Mouse (Mus musculus) midbrain, embryonic 10.5 days (tissue): ENCODE data around the gene Serpina3c. TPM values are rescaled to one million over a fixed set of nuclear protein-coding genes. Genes with fewer than 3 reads are reported as not detected.

ENCODE experiments used
- DNase-seq: peaks from one replicate; pipeline ENCODE4 v3.0.0-alpha.2; 2017; ENCODE audit warnings: low spot score
- H3K27ac ChIP-seq: fragments of 300-500 bp; sonication (generic); replicated peaks from 2 replicates; pipeline ENCODE4 v1.5.1; 2016; ENCODE audit warnings: mild to moderate bottlenecking
- H3K27me3 ChIP-seq: fragments of 300-500 bp; sonication (generic); 2 replicates; pipeline ENCODE4 v1.6.1; 2016; ENCODE audit warnings: low read depth, mild to moderate bottlenecking; ENCODE audit not compliant: poor library complexity, severe bottlenecking
- H3K36me3 ChIP-seq: fragments of 300-500 bp; sonication (generic); 2 replicates; pipeline ENCODE4 v1.6.1; 2016; ENCODE audit warnings: mild to moderate bottlenecking, moderate library complexity
- H3K4me1 ChIP-seq: fragments of 300-500 bp; sonication (generic); 2 replicates; pipeline ENCODE4 v1.6.1; 2016
- H3K4me3 ChIP-seq: fragments of 300-500 bp; sonication (generic); 2 replicates; pipeline ENCODE4 v1.5.1; 2016; ENCODE audit warnings: mild to moderate bottlenecking, moderate library complexity
- H3K9me3 ChIP-seq: fragments of 300-500 bp; sonication (generic); replicated peaks from 2 replicates; pipeline ENCODE4 v1.6.1; 2016; ENCODE audit warnings: mild to moderate bottlenecking
- WGBS: fragments of 180-500 bp; shearing (Covaris S2); methylation state at CpG from one replicate; pipeline ENCODE4 v1.1.7; 2016; 5-methylcytosine and 5-hydroxymethylcytosine counted together
- polyA plus RNA-seq: library from polyadenylated mRNA; unstranded; fragments of >200 nt; fragmentation: Nextera tagmentation; extraction: Ambion mirVana; gene quantifications from 2 replicates; pipeline ENCODE4 v1.2.1, GENCODE M21; 2016

Gene Serpina3c
- not detected in 2 replicates for polyA plus RNA-seq

- no peak within 1 kb of the TSS for H3K4me3 ChIP-seq
- H3K27ac ChIP-seq, result no peak within 1 kb of the TSS
- no peaks in the 10 kb centered on the region for H3K36me3 ChIP-seq
- 94% methylated on average over 2 of the region's 2 CpGs for WGBS
- H3K9me3 ChIP-seq, result no peaks in the 10 kb centered on the region; the same call in 1 of the 2 replicates
- H3K4me1 ChIP-seq, result no peaks in the 10 kb centered on the region
- no peaks in the 10 kb centered on the region for H3K27me3 ChIP-seq
- peak; percentile 7 for DNase-seq
These were observed at the start of gene Serpina3c for GRCm38 (mm10) chr12:104153656-104154055. TSS of gene Serpina3c (minus strand) at chr12:104153870.

- H3K27ac ChIP-seq, result no peak overlapping the region
- no peaks in the 10 kb centered on the region for H3K36me3 ChIP-seq
- H3K4me1 ChIP-seq, result no peaks in the 10 kb centered on the region
- H3K9me3 ChIP-seq, result no peaks in the 10 kb centered on the region
- no peaks in the 10 kb centered on the region for H3K27me3 ChIP-seq
- H3K4me3 ChIP-seq, result no peak overlapping the region
- DNase-seq, result no peak
These were observed 37.2 kb upstream of the Serpina3c start for GRCm38 (mm10) chr12:104190852-104191251.

- H3K36me3 ChIP-seq, result no peaks in the 10 kb centered on the region
- 90% methylated on average over 2 of the region's 2 CpGs for WGBS
- DNase-seq, result no peak
These were observed 35.6 kb upstream of the Serpina3c start for GRCm38 (mm10) chr12:104189246-104189645.

GRCm38 (mm10) chr12:104186041-104186581, 32.4 kb upstream of the Serpina3c start:
- no peaks in the 10 kb centered on the region for H3K9me3 ChIP-seq
- H3K4me1 ChIP-seq, result no peaks in the 10 kb centered on the region
- no peak for DNase-seq
- no peak overlapping the region for H3K27ac ChIP-seq
- no peaks in the 10 kb centered on the region for H3K27me3 ChIP-seq
- no peaks in the 10 kb centered on the region for H3K36me3 ChIP-seq
- WGBS, result 86% methylated on average over 3 of the region's 3 CpGs
- H3K4me3 ChIP-seq, result no peak overlapping the region

More at GRCm38 (mm10) chr12:104189246-104189645, 35.6 kb upstream of the Serpina3c start:
- Histone ChIP-seq H3K9me3 (no peaks in the 10 kb centered on the region), H3K27me3 (no peaks in the 10 kb centered on the region), H3K27ac (no peak overlapping the region), H3K4me3 (no peak overlapping the region), H3K4me1 (no peaks in the 10 kb centered on the region)

- no peaks in the 10 kb centered on the region for H3K36me3 ChIP-seq
- no peaks in the 10 kb centered on the region for H3K27me3 ChIP-seq
- DNase-seq, result no peak
- no peaks in the 10 kb centered on the region for H3K9me3 ChIP-seq
- H3K4me3 ChIP-seq, result no peak overlapping the region
- H3K4me1 ChIP-seq, result no peaks in the 10 kb centered on the region
- 81% methylated on average over 4 of the region's 4 CpGs for WGBS
- no peak overlapping the region for H3K27ac ChIP-seq
These were observed 31.4 kb upstream of the Serpina3c start for GRCm38 (mm10) chr12:104185046-104185445.

GRCm38 (mm10) chr12:104178987-104179386, 25.3 kb upstream of the Serpina3c start:
- Histone ChIP-seq H3K27ac (no peak overlapping the region), H3K4me3 (no peak overlapping the region), H3K36me3 (no peaks in the 10 kb centered on the region), H3K9me3 (no peaks in the 10 kb centered on the region), H3K27me3 (no peaks in the 10 kb centered on the region), H3K4me1 (no peaks in the 10 kb centered on the region)
- WGBS, result 80% methylated on average over 2 of the region's 2 CpGs
- no peak for DNase-seq

GRCm38 (mm10) chr12:104178577-104178976, 24.9 kb upstream of the Serpina3c start:
- no peaks in the 10 kb centered on the region for H3K36me3 ChIP-seq
- no peaks in the 10 kb centered on the region for H3K9me3 ChIP-seq
- no peak overlapping the region for H3K4me3 ChIP-seq
- no peak for DNase-seq
- H3K27ac ChIP-seq, result no peak overlapping the region
- H3K4me1 ChIP-seq, result no peaks in the 10 kb centered on the region
- H3K27me3 ChIP-seq, result no peaks in the 10 kb centered on the region

GRCm38 (mm10) chr12:104175636-104176035, 22.0 kb upstream of the Serpina3c start:
- no peaks in the 10 kb centered on the region for H3K4me1 ChIP-seq
- H3K9me3 ChIP-seq, result no peaks in the 10 kb centered on the region
- H3K36me3 ChIP-seq, result no peaks in the 10 kb centered on the region
- WGBS, result 91% methylated on average over 3 of the region's 3 CpGs
- H3K27me3 ChIP-seq, result no peaks in the 10 kb centered on the region
- no peak overlapping the region for H3K27ac ChIP-seq
- no peak overlapping the region for H3K4me3 ChIP-seq
- DNase-seq, result no peak

GRCm38 (mm10) chr12:104174747-104175146, 21.1 kb upstream of the Serpina3c start:
- Histone ChIP-seq H3K4me1 (no peaks in the 10 kb centered on the region), H3K27me3 (no peaks in the 10 kb centered on the region), H3K27ac (no peak overlapping the region), H3K36me3 (no peaks in the 10 kb centered on the region), H3K9me3 (no peaks in the 10 kb centered on the region), H3K4me3 (no peak overlapping the region)
- no peak for DNase-seq
- 91% methylated on average over 3 of the region's 3 CpGs for WGBS

GRCm38 (mm10) chr12:104153041-104153645, 527 bp downstream of the Serpina3c start:
- no peaks in the 10 kb centered on the region for H3K36me3 ChIP-seq
- no peak overlapping the region for H3K27ac ChIP-seq
- no peaks in the 10 kb centered on the region; the same call in 1 of the 2 replicates for H3K9me3 ChIP-seq
- no peak overlapping the region for H3K4me3 ChIP-seq
- peak; percentile 6 for DNase-seq
- H3K27me3 ChIP-seq, result no peaks in the 10 kb centered on the region
- no peaks in the 10 kb centered on the region for H3K4me1 ChIP-seq
- WGBS, result 84% methylated on average over 3 of the region's 3 CpGs

GRCm38 (mm10) chr12:104151989-104152388, 1.7 kb downstream of the Serpina3c start:
- 89% methylated on average over 2 of the region's 2 CpGs for WGBS
- Histone ChIP-seq H3K27ac (no peak overlapping the region), H3K4me3 (no peak overlapping the region), H3K27me3 (no peaks in the 10 kb centered on the region), H3K36me3 (no peaks in the 10 kb centered on the region), H3K9me3 (no peaks in the 10 kb centered on the region; the same call in 1 of the 2 replicates), H3K4me1 (no peaks in the 10 kb centered on the region)
- DNase-seq, result peak; percentile 3

- Histone ChIP-seq H3K4me1 (no peaks in the 10 kb centered on the region), H3K36me3 (no peaks in the 10 kb centered on the region), H3K27ac (no peak overlapping the region), H3K27me3 (no peaks in the 10 kb centered on the region), H3K9me3 (no peaks in the 10 kb centered on the region), H3K4me3 (no peak overlapping the region)
- no peak for DNase-seq
- 91% methylated on average over 2 of the region's 2 CpGs for WGBS
These were observed 8.1 kb downstream of the Serpina3c start for GRCm38 (mm10) chr12:104145571-104145970.

- peak; percentile 1 for DNase-seq
- Histone ChIP-seq H3K4me1 (no peaks in the 10 kb centered on the region), H3K27me3 (no peaks in the 10 kb centered on the region), H3K27ac (no peak overlapping the region), H3K36me3 (no peaks in the 10 kb centered on the region), H3K4me3 (no peak overlapping the region), H3K9me3 (no peaks in the 10 kb centered on the region)
- WGBS, result 75% methylated on average over 1 of the region's 1 CpGs
These were observed 10.4 kb downstream of the Serpina3c start for GRCm38 (mm10) chr12:104143286-104143685.
